Mouse (Mus musculus): ENCODE measurements around the gene Kcns1. TPM values are rescaled to one million over a fixed set of nuclear protein-coding genes. Genes with fewer than 3 reads are reported as not detected.

The Kcns1 gene
- 0.06 TPM for polyA plus RNA-seq (2017; shearing (Covaris generic))

DNA sequence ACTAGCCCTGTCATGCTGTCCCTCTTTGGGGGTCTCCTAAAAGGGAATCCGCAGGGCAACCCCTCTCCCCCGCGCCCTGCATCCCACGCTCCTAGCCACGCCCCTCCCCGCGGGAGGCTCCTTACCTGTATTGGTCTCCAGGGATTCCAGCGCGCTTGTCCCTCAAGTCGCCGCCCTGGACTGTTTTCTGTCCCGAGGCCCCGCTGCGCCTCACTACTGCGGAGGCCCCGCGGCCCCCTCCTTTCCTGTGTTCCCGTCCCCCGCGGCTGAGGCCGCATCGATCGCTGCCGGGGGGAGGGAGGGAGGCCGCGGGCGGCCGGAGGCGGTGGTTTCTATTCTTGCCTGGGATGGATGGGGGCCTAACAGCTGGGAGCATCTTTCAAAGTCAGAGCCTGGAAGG lies at the start of gene Kcns1:
Gene Kcns1 (minus strand): TSS at position 212 of the 400 bp plus-strand sequence.

GRCm38 (mm10) chr2:164199626-164200327 lies 28.9 kb upstream of the Kcns1 start, which contains the start of gene Wfdc15a:
Wfdc15a (minus strand) TSS chr2:164200130.

DNA sequence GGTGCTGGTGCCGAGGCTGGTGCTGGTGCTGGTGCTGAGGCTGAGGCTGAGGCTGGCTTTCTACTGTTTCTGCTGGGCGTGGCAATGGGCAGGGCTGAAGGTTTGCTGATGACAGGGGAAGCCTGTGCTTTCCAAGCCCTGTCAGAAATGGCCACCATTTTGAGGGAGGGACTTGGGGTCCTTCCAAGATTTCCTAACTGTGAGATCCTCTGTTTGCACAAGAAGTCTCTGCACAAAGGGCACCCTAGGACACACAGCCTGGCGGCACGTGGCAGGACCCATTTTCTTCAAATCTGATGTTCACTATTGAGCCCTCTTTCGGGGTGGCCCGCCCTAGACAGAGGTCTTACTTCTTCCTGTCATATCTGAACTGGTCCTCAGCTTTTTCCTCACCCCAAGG lies 19.7 kb upstream of the Kcns1 start, which contains the start of gene Wfdc12:
Gene Wfdc12 (minus strand): TSS at position 33 of the 400 bp plus-strand sequence.

GRCm38 (mm10) chr2:164182692-164183255 lies 11.9 kb upstream of the Kcns1 start, which contains the start of gene Wfdc5:
Wfdc5 (minus strand) TSS chr2:164182742.

Other genes with a start within 250 kb of the Kcns1 start
- gene Ywhab, start 176.2 kb downstream of the Kcns1 start, polyA plus RNA-seq (2017; shearing (Covaris generic)), result 210 TPM
- gene Pabpc1l, start 145.7 kb downstream of the Kcns1 start, polyA plus RNA-seq (2017; shearing (Covaris generic)), result 1.2 TPM
- gene Stk4, start 100.8 kb downstream of the Kcns1 start, polyA plus RNA-seq (2017; shearing (Covaris generic)), result 213 TPM
- 144 TPM for gene Tomm34, start 99.9 kb downstream of the Kcns1 start, polyA plus RNA-seq (2017; shearing (Covaris generic))
- not detected for gene Wfdc5, start 11.6 kb upstream of the Kcns1 start, polyA plus RNA-seq (2017; shearing (Covaris generic))
- not detected for gene Wfdc12, start 19.5 kb upstream of the Kcns1 start, polyA plus RNA-seq (2017; shearing (Covaris generic))
- gene Wfdc15a, start 29.0 kb upstream of the Kcns1 start, polyA plus RNA-seq (2017; shearing (Covaris generic)), result not detected
- not detected for gene Wfdc15b, start 50.5 kb upstream of the Kcns1 start, polyA plus RNA-seq (2017; shearing (Covaris generic))
- not detected for gene Svs2, start 67.4 kb upstream of the Kcns1 start, polyA plus RNA-seq (2017; shearing (Covaris generic))
- not detected for gene Svs3b, start 85.5 kb upstream of the Kcns1 start, polyA plus RNA-seq (2017; shearing (Covaris generic))
- not detected for gene Svs4, start 107.3 kb upstream of the Kcns1 start, polyA plus RNA-seq (2017; shearing (Covaris generic))
- not detected for gene Svs3a, start 118.2 kb upstream of the Kcns1 start, polyA plus RNA-seq (2017; shearing (Covaris generic))
- gene Svs6, start 145.6 kb upstream of the Kcns1 start, polyA plus RNA-seq (2017; shearing (Covaris generic)), result not detected
- not detected for gene Svs5, start 161.6 kb upstream of the Kcns1 start, polyA plus RNA-seq (2017; shearing (Covaris generic))
- 4.8 TPM for gene Slpi, start 218.0 kb upstream of the Kcns1 start, polyA plus RNA-seq (2017; shearing (Covaris generic))
- gene Rbpjl, start 232.0 kb upstream of the Kcns1 start, polyA plus RNA-seq (2017; shearing (Covaris generic)), result not detected
- gene Matn4, start 234.0 kb upstream of the Kcns1 start, polyA plus RNA-seq (2017; shearing (Covaris generic)), result not detected